ENCODE assay signal across 8 mouse cellular contexts in the genomic region with DNA sequence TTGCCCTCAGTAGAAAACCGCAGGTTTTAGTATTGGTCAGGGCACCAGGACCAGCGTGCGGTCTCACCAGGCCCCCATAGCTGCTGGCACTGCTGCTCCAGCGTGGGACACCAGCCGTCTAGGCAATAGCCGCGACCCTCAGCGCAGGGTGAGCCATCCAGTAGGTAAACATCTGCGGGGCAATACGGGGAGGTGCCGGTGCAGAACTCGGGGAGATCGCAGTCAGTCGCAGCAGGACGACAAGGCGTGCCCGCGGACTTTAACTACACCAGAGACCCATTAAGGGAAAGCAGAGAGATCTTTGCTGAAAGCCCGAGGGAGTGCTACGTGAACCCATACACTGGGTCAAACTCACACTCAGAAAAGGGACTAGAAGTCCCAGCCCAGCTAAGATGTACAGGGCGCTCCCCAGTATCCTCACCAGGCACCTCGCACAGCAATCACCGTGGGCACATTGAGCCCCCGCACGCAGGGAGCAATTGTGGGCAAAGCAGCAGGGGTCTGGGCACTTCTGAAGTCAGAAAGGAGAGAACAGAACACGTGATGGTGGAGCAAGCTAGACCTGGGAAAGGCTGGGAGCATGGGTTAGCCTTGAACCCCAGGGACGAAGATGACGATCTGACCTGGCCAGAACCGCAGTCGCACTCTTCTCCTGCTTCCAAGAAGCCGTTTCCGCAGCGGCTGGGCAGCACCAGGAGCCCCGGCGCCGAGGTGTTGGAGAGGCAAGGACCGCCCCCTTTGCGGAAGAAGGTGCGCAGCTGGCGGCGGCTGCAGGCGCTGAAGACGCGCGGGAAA. TPM values are rescaled to one million over a fixed set of nuclear protein-coding genes. Genes with fewer than 3 reads are reported as not detected.
DNase-seq lines count a peak whose midpoint lies in the region; ATAC-seq and TF ChIP-seq lines count a peak whose summit lies in the region.

No protein-coding gene starts in this region.

- no peak overlapping the region; the same call in 1 of the 2 replicates for H3K9ac ChIP-seq in lung, embryonic 14.5 days
- peak overlapping the region; percentile 28; the same call in 1 of the 2 replicates for H3K9ac ChIP-seq in limb, embryonic 11.5 days (ENCODE audit: low read length)
- H3K9ac ChIP-seq in stomach, embryonic 15.5 days: no peak overlapping the region

- peak overlapping the region; percentile 55 for H3K4me2 ChIP-seq in lung, embryonic 14.5 days
- H3K4me2 ChIP-seq in limb, embryonic 11.5 days (ENCODE audit: low read depth, severe bottlenecking): peak overlapping the region; percentile 46
- peak overlapping the region; percentile 54 for H3K4me2 ChIP-seq in stomach, embryonic 15.5 days

- 1% methylated on average over 45 of the region's 45 CpGs for WGBS in lung, embryonic 14.5 days
- under 1% methylated on average over 45 of the region's 45 CpGs for WGBS in limb, embryonic 11.5 days
- WGBS in stomach, embryonic 15.5 days: 3% methylated on average over 45 of the region's 45 CpGs

- peaks cover 3% of the 10 kb centered on the region; the same call in 1 of the 2 replicates for H3K4me1 ChIP-seq in lung, embryonic 14.5 days (ENCODE audit: insufficient read depth)
- H3K4me1 ChIP-seq in limb, embryonic 11.5 days (ENCODE audit: control insufficient read depth, insufficient read depth, low read length): peaks cover 14% of the 10 kb centered on the region
- peaks cover 27% of the 10 kb centered on the region for H3K4me1 ChIP-seq in stomach, embryonic 15.5 days

- peaks cover 51% of the 10 kb centered on the region for H3K27me3 ChIP-seq in lung, embryonic 14.5 days (ENCODE audit: insufficient read depth, low read length)
- peaks cover 44% of the 10 kb centered on the region for H3K27me3 ChIP-seq in limb, embryonic 11.5 days (ENCODE audit: control insufficient read depth, insufficient read depth, low read length)
- H3K27me3 ChIP-seq in stomach, embryonic 15.5 days (replicated peaks): peaks cover 38% of the 10 kb centered on the region

- no peaks in the 10 kb centered on the region for H3K9me3 ChIP-seq in lung, embryonic 14.5 days (ENCODE audit: low read depth, low read length)
- no peaks in the 10 kb centered on the region for H3K9me3 ChIP-seq in limb, embryonic 11.5 days (ENCODE audit: control insufficient read depth, low read length)
- H3K9me3 ChIP-seq in stomach, embryonic 15.5 days: no peaks in the 10 kb centered on the region

- H3K27ac ChIP-seq in lung, embryonic 14.5 days (ENCODE audit: low read depth): no peak overlapping the region
- no peak overlapping the region for H3K27ac ChIP-seq in limb, embryonic 11.5 days (replicated peaks; ENCODE audit: low read depth, low read length)
- H3K27ac ChIP-seq in stomach, embryonic 15.5 days: no peak overlapping the region

- ATAC-seq in lung, embryonic 14.5 days (ENCODE audit: insufficient read depth): peak; percentile 6; the same call in 1 of the 2 replicates
- ATAC-seq in erythroblast, adult 5-6 weeks (replicated peaks; ENCODE audit: low FRiP score, poor library complexity, severe bottlenecking): peak; percentile 52
- no peak for ATAC-seq in limb, embryonic 11.5 days (ENCODE audit: insufficient number of reproducible peaks, low FRiP score, low TSS enrichment, low read depth)
- no peak for ATAC-seq in stomach, embryonic 15.5 days (ENCODE audit: insufficient read depth, low FRiP score, low read depth)
- ATAC-seq in activated CD4-positive, CD25-positive, alpha-beta regulatory T cell, adult 4 months: no peak
- no peak for ATAC-seq in megakaryocyte progenitor cell, adult 5-6 weeks (replicated peaks; ENCODE audit: poor library complexity)

- peak overlapping the region; percentile 27 for H3K4me3 ChIP-seq in lung, embryonic 14.5 days (ENCODE audit: low read depth, low read length)
- peak overlapping the region; percentile 33 for H3K4me3 ChIP-seq in limb, embryonic 11.5 days (ENCODE audit: low read depth, low read length)
- peak overlapping the region; percentile 32 for H3K4me3 ChIP-seq in stomach, embryonic 15.5 days (replicated peaks)

- no peaks in the 10 kb centered on the region for H3K36me3 ChIP-seq in lung, embryonic 14.5 days (ENCODE audit: insufficient read depth)
- no peaks in the 10 kb centered on the region for H3K36me3 ChIP-seq in limb, embryonic 11.5 days (ENCODE audit: control insufficient read depth, insufficient read depth, low read length)
- no peaks in the 10 kb centered on the region for H3K36me3 ChIP-seq in stomach, embryonic 15.5 days

- no peak for DNase-seq in lung, embryonic 14.5 days
- DNase-seq in lung, adult 18-20 months: no peak
- peak; percentile 69 for DNase-seq in limb, embryonic 11.5 days (ENCODE audit: low spot score)
- no peak for DNase-seq in left cerebral cortex, adult 9 months (ENCODE audit: low spot score in 2 of 2)

- no peak for TF ChIP-seq CTCF in lung, embryonic 14.5 days (IDR thresholded peaks at IDR 0.05; ENCODE audit: low read depth)

RNA-seq across cellular contexts. Expression of gene Adam33, which starts 9.6 kb away (rescaled TPM):
- 1.9 and 4.1 TPM in 2 replicates for polyA plus RNA-seq in lung, embryonic 14.5 days (2014; fragmentation: Nextera tagmentation; extraction: Ambion mirVana)
- total RNA-seq in erythroblast, adult 5-6 weeks (2015; ENCODE audit: low replicate concordance): 0.38 and 1.9 TPM in 2 replicates
- 4.9 and 12.1 TPM in 2 replicates for total RNA-seq in erythroblast, adult 5-6 weeks (2017; ENCODE audit: low replicate concordance)
- 0.47 and 0.72 TPM in 2 replicates for polyA plus RNA-seq in limb, embryonic 11.5 days (2014; fragmentation: Nextera tagmentation; extraction: Ambion mirVana)
- 7.4 and 8.0 TPM in 2 replicates for polyA plus RNA-seq in stomach, embryonic 15.5 days (2015; fragmentation: Nextera tagmentation; extraction: Ambion mirVana)
- polyA plus RNA-seq in activated CD4-positive, CD25-positive, alpha-beta regulatory T cell, adult 4 months (2017; shearing (Covaris generic)): not detected
- not detected in 2 replicates for total RNA-seq in megakaryocyte progenitor cell, adult 5-6 weeks (2015)
- not detected in 2 replicates for total RNA-seq in megakaryocyte progenitor cell, adult 5-6 weeks (2017)

RNA-seq across cellular contexts. Expression of gene Gfra4, which starts 11.2 kb away (rescaled TPM):
- polyA plus RNA-seq in lung, embryonic 14.5 days (2014; fragmentation: Nextera tagmentation; extraction: Ambion mirVana): 13.5 and 16.3 TPM in 2 replicates
- total RNA-seq in erythroblast, adult 5-6 weeks (2015; ENCODE audit: low replicate concordance): 2.1 TPM in 1 of 2 replicates, not detected in the other
- not detected in 2 replicates for total RNA-seq in erythroblast, adult 5-6 weeks (2017; ENCODE audit: low replicate concordance)
- 10.3 and 10.9 TPM in 2 replicates for polyA plus RNA-seq in limb, embryonic 11.5 days (2014; fragmentation: Nextera tagmentation; extraction: Ambion mirVana)
- polyA plus RNA-seq in stomach, embryonic 15.5 days (2015; fragmentation: Nextera tagmentation; extraction: Ambion mirVana): 12.7 and 14.0 TPM in 2 replicates
- not detected for polyA plus RNA-seq in activated CD4-positive, CD25-positive, alpha-beta regulatory T cell, adult 4 months (2017; shearing (Covaris generic))
- not detected in 2 replicates for total RNA-seq in megakaryocyte progenitor cell, adult 5-6 weeks (2015)
- not detected in 2 replicates for total RNA-seq in megakaryocyte progenitor cell, adult 5-6 weeks (2017)

RNA-seq across cellular contexts. Expression of gene Siglec1, which starts 32.5 kb away (rescaled TPM):
- polyA plus RNA-seq in lung, embryonic 14.5 days (2014; fragmentation: Nextera tagmentation; extraction: Ambion mirVana): 0.23 and 0.34 TPM in 2 replicates
- 3.3 and 4.8 TPM in 2 replicates for total RNA-seq in erythroblast, adult 5-6 weeks (2015; ENCODE audit: low replicate concordance)
- total RNA-seq in erythroblast, adult 5-6 weeks (2017; ENCODE audit: low replicate concordance): 1.4 and 1.5 TPM in 2 replicates
- polyA plus RNA-seq in limb, embryonic 11.5 days (2014; fragmentation: Nextera tagmentation; extraction: Ambion mirVana): 0.03 and 0.07 TPM in 2 replicates
- polyA plus RNA-seq in stomach, embryonic 15.5 days (2015; fragmentation: Nextera tagmentation; extraction: Ambion mirVana): 0.40 and 0.48 TPM in 2 replicates
- polyA plus RNA-seq in activated CD4-positive, CD25-positive, alpha-beta regulatory T cell, adult 4 months (2017; shearing (Covaris generic)): not detected
- total RNA-seq in megakaryocyte progenitor cell, adult 5-6 weeks (2015): 0.05 and 0.07 TPM in 2 replicates
- total RNA-seq in megakaryocyte progenitor cell, adult 5-6 weeks (2017): 0.10 TPM in 1 of 2 replicates, not detected in the other

Comparison
In these comparisons a context has a peak if more than half of its experiments do, and no peak if none do; other contexts are left out.
1. ATAC-seq: peak in lung, embryonic 14.5 days (single experiment) and erythroblast, adult 5-6 weeks (single experiment); none in limb, embryonic 11.5 days (single experiment), stomach, embryonic 15.5 days (single experiment), activated CD4-positive, CD25-positive, alpha-beta regulatory T cell, adult 4 months (single experiment) and megakaryocyte progenitor cell, adult 5-6 weeks (single experiment).
2. RNA of gene Gfra4, which starts 11.2 kb away (polyA plus RNA-seq): 13.5 to 16.3 TPM in lung, embryonic 14.5 days, 12.7 to 14.0 TPM in stomach, embryonic 15.5 days and 10.3 to 10.9 TPM in limb, embryonic 11.5 days; not detected in activated CD4-positive, CD25-positive, alpha-beta regulatory T cell, adult 4 months; every median in the first group is over 10 times any median in the second.
3. Peak in every context shown above with its lines, with median percentiles within 50 percentile points of each other: H3K4me2 ChIP-seq and H3K4me3 ChIP-seq.